Mouse (Mus musculus): Measurements from ENCODE around the gene Ubxn11.

- TF ChIP-seq ZC3H11A (IDR thresholded peaks at IDR 0.05; ENCODE audit: borderline replicate concordance, low read depth, low read length) (no peak), CHD2 (IDR thresholded peaks at IDR 0.05; ENCODE audit: low read depth, low read length) (no peak), ZNF384 (IDR thresholded peaks at IDR 0.05; ENCODE audit: low read depth, low read length) (no peak), HCFC1 (IDR thresholded peaks at IDR 0.05; ENCODE audit: borderline replicate concordance, insufficient read depth, low read length) (no peak)
Observed at GRCm38 (mm10) chr4:134078694-134079093, 23.7 kb upstream of the Ubxn11 start.

Data from ES-E14 (cell line).